Mouse (Mus musculus): ENCODE measurements around the gene Eml1.

GRCm38 (mm10) chr12:108446721-108447120, 76.0 kb downstream of the Eml1 start:
- TF ChIP-seq CTCF (IDR thresholded peaks at IDR 0.05; ENCODE audit: insufficient read depth, low read depth, low read length) (no peak), POLR2A (IDR thresholded peaks at IDR 0.05; ENCODE audit: insufficient read depth, low read depth, low read length) (no peak)

Measured in olfactory bulb, adult 2 months (tissue).